Mouse (Mus musculus) thymus, postnatal 36 days (tissue): ENCODE results near the gene Akap6.

Experiments
- DNase-seq, 2 experiments: peaks; one replicate each; pipeline ENCODE4 v3.0.0; 2022; ENCODE audit warnings: mixed read lengths in 2 of 2

The Akap6 gene

DNA sequence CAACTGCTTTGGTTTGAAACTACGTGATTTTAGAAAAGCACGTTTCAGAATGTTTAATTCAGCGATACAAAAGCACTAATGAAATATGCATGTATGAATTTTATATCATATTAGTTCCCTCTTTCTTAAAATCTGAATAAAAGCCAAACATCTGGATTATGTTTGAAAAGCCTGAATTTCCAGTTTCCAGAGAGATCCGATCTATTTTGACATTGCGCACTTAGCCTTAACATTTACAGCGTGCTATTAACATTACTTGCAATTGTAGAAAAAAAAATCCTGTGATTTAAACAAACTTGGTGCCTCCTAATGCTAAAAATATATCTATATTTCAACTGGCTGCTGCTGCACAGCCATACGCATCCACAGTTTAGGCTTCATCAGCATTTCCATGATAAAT is 358.4 kb downstream of the Akap6 start:
- DNase-seq = no peak

GRCm38 (mm10) chr12:53060903-53061302 is 361.7 kb downstream of the Akap6 start:
- DNase-seq = no peak

DNA sequence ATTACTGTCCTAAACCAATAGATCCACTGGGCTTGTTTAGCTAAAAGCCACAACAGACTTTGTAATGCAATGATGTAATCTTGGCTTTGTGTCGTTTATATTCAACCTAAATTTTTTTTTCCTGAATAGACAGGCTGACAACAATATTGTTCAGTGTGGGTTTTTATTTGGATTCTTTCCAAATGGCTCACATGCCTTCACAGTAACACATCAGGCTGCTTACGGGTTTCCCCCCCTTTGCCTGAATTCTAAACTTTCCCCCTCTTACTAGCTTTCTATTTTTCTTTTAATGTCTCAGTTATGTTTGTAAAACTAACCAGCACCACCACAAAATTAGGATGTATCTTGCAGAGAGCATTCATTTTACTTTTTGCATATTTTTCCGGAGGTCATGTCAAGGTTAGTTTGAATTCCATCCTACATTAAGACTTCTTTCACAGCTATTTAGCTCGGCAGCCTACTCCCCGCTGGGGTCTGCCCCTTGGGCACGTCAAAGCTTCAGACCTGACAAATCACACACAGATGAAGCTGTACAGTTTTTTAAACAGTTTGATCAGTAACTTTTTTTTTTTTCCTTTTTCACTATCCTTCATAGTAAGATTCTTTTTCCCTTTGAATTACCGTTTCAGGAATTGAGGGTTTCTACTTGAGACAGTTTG is 362.4 kb downstream of the Akap6 start:
- no peak for DNase-seq

GRCm38 (mm10) chr12:53063003-53063402 is 363.8 kb downstream of the Akap6 start:
- DNase-seq = no peak

DNA sequence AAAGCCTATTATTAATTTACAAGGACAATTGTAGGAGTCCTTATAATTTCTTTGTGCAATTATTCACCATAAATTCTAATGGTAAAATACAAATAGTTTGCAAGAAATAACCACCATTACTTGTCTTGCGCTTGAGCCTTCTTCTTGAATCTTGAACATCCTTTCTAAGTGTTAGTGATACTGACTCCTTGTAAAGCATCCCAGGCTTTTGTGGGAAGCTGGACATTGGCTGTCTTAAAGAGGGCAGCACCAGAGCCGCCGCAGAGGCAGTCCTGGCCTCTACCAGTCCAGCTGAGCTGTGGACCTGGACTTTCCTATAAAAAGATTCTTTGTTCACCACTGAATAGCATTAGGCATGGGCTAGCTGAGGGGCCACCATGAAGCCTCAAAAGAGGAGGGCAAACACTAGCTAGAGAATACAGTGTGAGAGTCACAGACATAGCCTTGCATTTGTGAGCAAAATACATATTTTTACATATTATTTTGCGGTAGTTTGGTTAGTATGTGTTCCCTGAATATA is 365.1 kb downstream of the Akap6 start:
- DNase-seq = no peak

- no peak for DNase-seq
Observed at GRCm38 (mm10) chr12:53065031-53065785, 366.0 kb downstream of the Akap6 start.

DNA sequence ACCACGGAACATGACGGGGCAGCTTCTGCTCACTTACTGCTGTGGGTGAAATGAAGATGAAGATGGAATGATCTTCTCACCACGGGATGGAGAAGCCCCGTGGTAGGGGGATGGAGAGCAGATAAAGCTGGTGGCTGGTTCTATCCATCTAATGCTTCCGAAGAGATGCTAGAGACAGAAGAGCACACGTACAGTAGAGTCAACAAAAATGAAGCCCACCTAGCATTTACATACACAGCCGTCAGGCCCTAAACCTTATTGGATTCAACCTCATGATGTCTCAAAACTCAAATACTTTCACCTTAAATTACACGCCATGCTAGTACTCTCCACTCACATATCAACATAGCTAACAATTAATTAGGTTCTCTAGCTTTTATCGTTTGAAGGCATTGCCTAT is 367.1 kb downstream of the Akap6 start:
- DNase-seq = no peak

- no peak for DNase-seq
Observed at GRCm38 (mm10) chr12:53070907-53071306, 371.7 kb downstream of the Akap6 start.

GRCm38 (mm10) chr12:53076595-53077400 is 377.6 kb downstream of the Akap6 start:
- DNase-seq = no peak

DNA sequence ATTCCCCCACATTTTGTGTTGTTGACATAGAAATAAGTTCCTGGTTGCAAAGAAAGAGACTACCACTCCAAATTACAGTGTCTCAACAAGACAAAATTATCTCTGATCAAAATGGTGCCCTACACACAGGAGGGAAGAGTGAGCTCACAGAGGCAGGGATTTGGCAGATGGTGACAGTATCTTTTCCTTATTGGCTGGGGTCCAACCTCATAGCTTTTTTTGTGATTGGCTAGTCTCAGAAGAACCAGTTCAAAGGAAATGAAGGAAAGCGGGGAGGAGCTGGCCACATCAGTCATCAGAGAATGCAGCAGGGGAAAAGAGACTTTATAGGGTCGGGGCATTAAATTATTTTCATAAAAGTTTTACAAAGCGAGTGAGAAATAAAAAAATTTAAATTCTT is 386.6 kb downstream of the Akap6 start:
- no peak for DNase-seq

GRCm38 (mm10) chr12:53112276-53112675 is 413.1 kb downstream of the Akap6 start:
- DNase-seq = no peak

GRCm38 (mm10) chr12:53119352-53119751 is 420.2 kb downstream of the Akap6 start:
- no peak for DNase-seq

DNA sequence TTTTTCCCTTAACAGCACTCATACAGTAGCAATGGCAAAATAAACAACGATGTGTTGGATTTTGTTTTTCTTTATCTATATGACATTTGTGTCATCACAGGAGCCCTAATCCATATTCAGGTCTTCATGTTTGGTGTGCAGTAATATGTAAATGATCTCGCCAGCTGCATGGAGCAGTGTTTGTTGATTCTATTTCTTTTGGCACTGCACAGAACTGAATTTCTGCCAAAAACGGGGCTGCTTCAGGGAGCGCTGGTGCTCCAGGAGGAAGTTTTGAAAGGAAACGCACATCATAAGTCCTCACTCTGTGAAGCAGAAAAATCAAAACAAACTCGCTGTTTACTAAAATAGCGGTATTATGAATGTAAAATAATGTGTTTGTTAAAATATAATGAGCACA is 424.9 kb downstream of the Akap6 start:
- no peak for DNase-seq

- no peak for DNase-seq
Observed at GRCm38 (mm10) chr12:53124696-53125095, 425.5 kb downstream of the Akap6 start.

GRCm38 (mm10) chr12:53125286-53125685 is 426.1 kb downstream of the Akap6 start:
- no peak for DNase-seq

DNA sequence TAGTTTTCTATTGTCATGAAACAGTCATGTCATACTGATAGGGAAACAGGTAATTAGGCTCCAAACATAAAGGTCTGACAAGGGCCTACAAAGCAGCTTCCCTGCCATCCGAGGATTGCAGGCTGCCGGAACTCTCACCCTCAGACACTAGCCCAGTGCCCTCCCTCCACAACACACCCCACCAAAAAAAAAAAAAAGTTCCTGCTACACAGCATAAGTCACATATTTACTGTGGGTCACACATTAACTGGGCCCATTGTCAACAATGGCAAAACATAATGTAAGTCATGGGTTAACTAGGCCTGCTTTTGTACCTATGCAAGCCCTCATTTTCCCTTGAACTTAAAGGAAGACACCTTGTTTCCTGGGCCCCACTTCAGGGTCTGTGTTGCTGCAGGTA is 435.0 kb downstream of the Akap6 start:
- no peak for DNase-seq

DNA sequence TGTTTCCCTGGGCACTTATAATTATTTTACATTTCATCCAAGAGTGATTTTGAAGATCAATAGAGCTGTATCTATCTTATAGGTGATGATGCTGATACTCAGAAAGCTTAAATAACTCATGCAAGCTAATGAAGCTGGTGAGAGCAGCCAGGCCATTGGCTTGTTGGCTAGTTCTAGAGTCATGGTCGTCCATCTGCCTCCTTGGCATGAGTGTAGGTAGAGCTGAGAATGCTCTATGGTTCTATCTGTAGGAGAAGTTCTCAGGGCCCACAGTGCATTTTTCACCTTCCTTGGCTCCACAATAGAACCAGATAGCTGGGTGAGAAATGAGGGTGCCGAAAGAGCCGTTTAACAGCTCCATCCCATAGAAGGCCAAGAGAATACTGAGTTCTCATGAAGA is 438.1 kb downstream of the Akap6 start:
- no peak for DNase-seq

- DNase-seq = no peak
Observed at GRCm38 (mm10) chr12:53144122-53144695, 445.0 kb downstream of the Akap6 start.

DNA sequence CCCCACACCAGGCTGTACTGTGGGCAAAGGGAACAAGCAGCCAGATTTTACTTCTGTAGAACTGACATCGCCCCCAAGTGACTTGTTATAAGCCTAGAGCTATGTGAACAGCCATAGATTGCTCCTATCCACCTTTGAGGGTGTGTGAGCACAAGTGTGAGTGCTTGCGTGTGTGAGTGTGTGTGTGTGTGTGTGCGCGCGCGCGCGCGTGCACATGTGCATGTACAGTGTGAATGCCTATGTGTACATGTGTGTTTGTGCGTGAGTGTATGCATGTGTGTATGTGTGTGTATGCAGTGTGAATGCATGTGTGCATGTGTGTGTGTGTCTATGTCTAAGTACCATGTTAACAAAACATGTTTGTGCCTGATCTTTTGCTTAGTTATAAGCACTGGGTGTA is 445.6 kb downstream of the Akap6 start:
- DNase-seq = no peak

DNA sequence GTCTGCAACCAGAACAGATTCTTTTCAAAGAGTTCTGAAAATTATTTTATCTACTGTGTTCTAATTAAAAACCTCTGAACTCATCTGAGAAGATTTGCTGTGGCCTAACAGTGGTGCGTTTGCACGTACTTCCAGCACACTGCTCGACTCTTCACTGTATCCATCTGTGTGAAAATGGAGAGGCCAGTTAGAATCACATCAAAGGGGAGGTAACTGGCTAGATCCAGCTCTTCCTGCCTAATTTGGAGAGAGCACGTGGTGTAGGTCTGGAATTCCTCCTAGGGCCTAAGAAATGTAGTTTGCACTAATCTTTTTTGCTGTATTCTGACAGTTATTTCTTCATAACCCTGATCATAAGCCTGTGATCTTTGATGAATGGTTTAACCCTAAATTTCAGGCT is 446.3 kb downstream of the Akap6 start:
- no peak for DNase-seq

DNA sequence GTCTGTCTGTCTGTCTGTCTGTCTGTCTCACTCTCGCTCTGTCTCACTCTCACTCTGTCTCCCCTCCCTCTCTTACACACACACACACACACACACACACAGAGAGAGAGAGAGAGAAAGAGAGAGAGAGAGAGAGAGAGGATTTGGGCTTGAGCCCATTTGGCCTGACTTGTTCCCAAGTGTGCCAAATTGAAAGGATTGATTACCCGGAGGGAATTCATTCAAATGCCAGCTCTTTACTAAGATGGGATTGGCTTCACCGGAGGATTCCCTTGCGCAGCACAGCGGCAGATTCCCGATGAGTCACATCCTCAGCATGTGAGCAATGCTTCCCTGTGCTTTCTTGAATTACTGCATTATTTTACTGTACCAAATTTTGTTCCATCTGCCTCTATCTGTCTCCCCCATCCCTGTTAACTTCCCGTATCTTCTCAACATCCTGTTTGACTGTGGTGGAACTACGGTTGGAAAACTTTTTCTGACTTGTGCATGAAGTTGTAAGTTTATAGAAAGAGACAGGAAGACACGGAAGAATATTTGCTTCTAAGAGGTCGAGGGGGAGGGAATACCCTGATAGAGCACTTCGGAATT is 447.4 kb downstream of the Akap6 start:
- no peak for DNase-seq

GRCm38 (mm10) chr12:53147696-53148095 is 448.5 kb downstream of the Akap6 start:
- no peak for DNase-seq
